Comparison of ENCODE assay signal across 8 mouse cellular contexts in genomic region chr9:106684918-106685248, GRCm38 (mm10). TPM values are rescaled to one million over a fixed set of nuclear protein-coding genes. Genes with fewer than 3 reads are reported as not detected.
DNase-seq lines count a peak whose midpoint lies in the region; ATAC-seq and TF ChIP-seq lines count a peak whose summit lies in the region.

No protein-coding gene starts in this region.

- intact Hi-C loops in left cerebral cortex, postnatal 4 days (cut with DNase I): no loop called here

- H3K4me2 ChIP-seq in hindbrain, postnatal 0 days (ENCODE audit: low read depth, low read length): peak overlapping the region; percentile 99
- H3K4me2 ChIP-seq in midbrain, embryonic 13.5 days (replicated peaks): peak overlapping the region; percentile 96

- H3K9ac ChIP-seq in hindbrain, postnatal 0 days (replicated peaks; ENCODE audit: low read length): peak overlapping the region; percentile 65
- peak overlapping the region; percentile 89 for H3K9ac ChIP-seq in midbrain, embryonic 13.5 days (replicated peaks)

- DNase-seq in adrenal gland, postnatal 14 days: peak; percentile 45
- DNase-seq in adrenal gland, postnatal 4 days (ENCODE audit: low spot score in 2 of 2): no peak
- no peak for DNase-seq in thymus, adult 2 months
- no peak for DNase-seq in thymus, postnatal 10 days (ENCODE audit: low spot score in 2 of 2)
- DNase-seq in hindbrain, postnatal 0 days (ENCODE audit: low spot score): no peak
- no peak for DNase-seq in right cerebral cortex, postnatal 4 days
- DNase-seq in left cerebral cortex, postnatal 4 days: no peak

- peak; percentile 22 for ATAC-seq in hindbrain, postnatal 0 days
- peak; percentile 34 for ATAC-seq in midbrain, embryonic 13.5 days

- TF ChIP-seq POLR2A in thymus, adult 2 months (IDR thresholded peaks at IDR 0.05; ENCODE audit: control insufficient read depth, extremely low read depth, insufficient read depth, low read length, poor library complexity): no peak

- peaks cover 9% of the 10 kb centered on the region for H3K4me1 ChIP-seq in thymus, adult 2 months (replicated peaks; ENCODE audit: control insufficient read depth, insufficient read depth, low read length)
- H3K4me1 ChIP-seq in hindbrain, postnatal 0 days (ENCODE audit: insufficient read depth, low read length): peaks cover 9% of the 10 kb centered on the region; the same call in 1 of the 2 replicates
- peaks cover 26% of the 10 kb centered on the region for H3K4me1 ChIP-seq in midbrain, embryonic 13.5 days (replicated peaks)

- 2% methylated on average over 14 of the region's 14 CpGs for WGBS in thymus, adult 2 months
- WGBS in hindbrain, postnatal 0 days: 5% methylated on average over 11 of the region's 14 CpGs
- WGBS in midbrain, embryonic 13.5 days: 4% methylated on average over 12 of the region's 14 CpGs

- TF ChIP-seq CTCF in thymus, adult 2 months (IDR thresholded peaks at IDR 0.05; ENCODE audit: borderline replicate concordance, control insufficient read depth, extremely low read depth, insufficient read depth, low read length, poor library complexity): no peak
- no peak for TF ChIP-seq CTCF in hindbrain, postnatal 0 days (IDR thresholded peaks at IDR 0.05; ENCODE audit: low read depth)

- no peaks in the 10 kb centered on the region for H3K9me3 ChIP-seq in hindbrain, postnatal 0 days (ENCODE audit: low read length)
- no peaks in the 10 kb centered on the region for H3K9me3 ChIP-seq in midbrain, embryonic 13.5 days

- H3K27ac ChIP-seq in thymus, adult 2 months (ENCODE audit: control insufficient read depth, insufficient read depth, low read length): peak overlapping the region; percentile 7; the same call in 1 of the 2 replicates
- peak overlapping the region; percentile 70; the same call in 1 of the 2 replicates for H3K27ac ChIP-seq in hindbrain, postnatal 0 days
- H3K27ac ChIP-seq in midbrain, embryonic 13.5 days: no peak overlapping the region

- no peaks in the 10 kb centered on the region for H3K27me3 ChIP-seq in thymus, adult 2 months (ENCODE audit: control insufficient read depth, insufficient read depth, low read length)
- H3K27me3 ChIP-seq in hindbrain, postnatal 0 days (ENCODE audit: insufficient read depth, low read length): no peaks in the 10 kb centered on the region
- no peaks in the 10 kb centered on the region for H3K27me3 ChIP-seq in midbrain, embryonic 13.5 days

- no peaks in the 10 kb centered on the region; the same call in 1 of the 2 replicates for H3K36me3 ChIP-seq in thymus, adult 2 months (ENCODE audit: control insufficient read depth, insufficient read depth, low read length)
- H3K36me3 ChIP-seq in hindbrain, postnatal 0 days (ENCODE audit: insufficient read depth, low read length): peaks cover 19% of the 10 kb centered on the region
- H3K36me3 ChIP-seq in midbrain, embryonic 13.5 days: peaks cover 15% of the 10 kb centered on the region

- H3K4me3 ChIP-seq in thymus, adult 2 months (ENCODE audit: control insufficient read depth, insufficient read depth, low read length): peak overlapping the region; percentile 65
- H3K4me3 ChIP-seq in hindbrain, postnatal 0 days (ENCODE audit: low read length): peak overlapping the region; percentile 89
- H3K4me3 ChIP-seq in midbrain, embryonic 13.5 days (replicated peaks): peak overlapping the region; percentile 81

RNA-seq across cellular contexts. Expression of gene Tex264, which starts 0.8 kb away (rescaled TPM):
- 92.3 and 93.9 TPM in 2 replicates for total RNA-seq in adrenal gland, postnatal 14 days (2021)
- 10 to 100 TPM; 71.2 to 78.9 TPM for total RNA-seq in adrenal gland, postnatal 4 days (2021)
- polyA plus RNA-seq in thymus, adult 2 months (2012; rRNA removed): 91.8 and 104 TPM in 2 replicates
- total RNA-seq in hindbrain, postnatal 0 days (2014; rRNA removed): 91.4 and 107 TPM in 2 replicates
- 86.7 and 91.7 TPM in 2 replicates for polyA plus RNA-seq in hindbrain, postnatal 0 days (2015; fragmentation: Nextera tagmentation; extraction: Ambion mirVana)
- polyA plus RNA-seq in midbrain, embryonic 13.5 days (2015; fragmentation: Nextera tagmentation; extraction: Ambion mirVana): 36.8 and 36.9 TPM in 2 replicates
- total RNA-seq in left cerebral cortex, postnatal 4 days (2021): 10 to 100 TPM; 66.4 to 69.2 TPM

RNA-seq across cellular contexts. Expression of gene Grm2, which starts 29.0 kb away (rescaled TPM):
- total RNA-seq in adrenal gland, postnatal 14 days (2021): not detected in 2 replicates
- total RNA-seq in adrenal gland, postnatal 4 days (2021): under 1 TPM in 1 of 2 experiments, not detected in 1; 0.37 TPM
- 0.19 and 0.34 TPM in 2 replicates for polyA plus RNA-seq in thymus, adult 2 months (2012; rRNA removed)
- 12.2 and 14.3 TPM in 2 replicates for total RNA-seq in hindbrain, postnatal 0 days (2014; rRNA removed)
- 9.8 and 12.0 TPM in 2 replicates for polyA plus RNA-seq in hindbrain, postnatal 0 days (2015; fragmentation: Nextera tagmentation; extraction: Ambion mirVana)
- polyA plus RNA-seq in midbrain, embryonic 13.5 days (2015; fragmentation: Nextera tagmentation; extraction: Ambion mirVana): 7.7 and 9.6 TPM in 2 replicates
- total RNA-seq in left cerebral cortex, postnatal 4 days (2021): 10 to 100 TPM; 43.6 to 48.3 TPM

RNA-seq across cellular contexts. Expression of gene Iqcf6, which starts 58.5 kb away (rescaled TPM):
- total RNA-seq in adrenal gland, postnatal 14 days (2021): not detected in 2 replicates
- not detected for total RNA-seq in adrenal gland, postnatal 4 days (2021)
- polyA plus RNA-seq in thymus, adult 2 months (2012; rRNA removed): not detected in 2 replicates
- not detected in 2 replicates for total RNA-seq in hindbrain, postnatal 0 days (2014; rRNA removed)
- polyA plus RNA-seq in hindbrain, postnatal 0 days (2015; fragmentation: Nextera tagmentation; extraction: Ambion mirVana): not detected in 2 replicates
- polyA plus RNA-seq in midbrain, embryonic 13.5 days (2015; fragmentation: Nextera tagmentation; extraction: Ambion mirVana): not detected in 2 replicates
- total RNA-seq in left cerebral cortex, postnatal 4 days (2021): not detected
